Mouse (Mus musculus) liver, embryonic 13.5 days (tissue): ENCODE results near the gene Fam131a. TPM values are rescaled to one million over a fixed set of nuclear protein-coding genes. Genes with fewer than 3 reads are reported as not detected.

Experiments used
- ATAC-seq: fragments of 200-750 bp; cut with Nextera tagmentation; 2 replicates; pipeline ENCODE4 v1.8.0; 2017; ENCODE audit warnings: low read depth, mild to moderate bottlenecking, moderate number of reproducible peaks, moderate library complexity
- DNase-seq: peaks from one replicate; pipeline ENCODE4 v3.0.0; 2022
- H3K27ac ChIP-seq: fragments of 300-500 bp; sonication (generic); 2 replicates; pipeline ENCODE4 v1.5.1; 2015; ENCODE audit warnings: moderate library complexity, mild to moderate bottlenecking, inconsistent platforms
- H3K27me3 ChIP-seq: fragments of 300-500 bp; sonication (generic); 2 replicates; pipeline ENCODE4 v1.6.1; 2015; ENCODE audit warnings: mild to moderate bottlenecking, inconsistent platforms
- H3K36me3 ChIP-seq: fragments of 300-500 bp; sonication (generic); 2 replicates; pipeline ENCODE4 v1.6.1; 2015; ENCODE audit warnings: mild to moderate bottlenecking, inconsistent platforms
- H3K4me1 ChIP-seq: fragments of 300-500 bp; sonication (generic); replicated peaks from 2 replicates; pipeline ENCODE4 v1.6.1; 2015; ENCODE audit warnings: inconsistent platforms
- H3K4me2 ChIP-seq: fragments of 300-500 bp; sonication (generic); 2 replicates; pipeline ENCODE4 v1.6.1; 2015; ENCODE audit warnings: inconsistent platforms, mild to moderate bottlenecking, moderate library complexity
- H3K4me3 ChIP-seq: fragments of 300-500 bp; sonication (generic); replicated peaks from 2 replicates; pipeline ENCODE4 v1.5.1; 2015; ENCODE audit warnings: mild to moderate bottlenecking, inconsistent platforms
- H3K9ac ChIP-seq: fragments of 300-500 bp; sonication (generic); 2 replicates; pipeline ENCODE4 v1.6.1; 2015; ENCODE audit warnings: mild to moderate bottlenecking, inconsistent platforms
- H3K9me3 ChIP-seq: fragments of 300-500 bp; sonication (generic); replicated peaks from 2 replicates; pipeline ENCODE4 v1.6.1; 2016; ENCODE audit warnings: inconsistent platforms
- WGBS: fragments of 180-500 bp; shearing (Covaris S2); methylation state at CpG from one replicate; pipeline ENCODE4 v1.1.7; 2015; ENCODE audit not compliant: insufficient replicate concordance; 5-methylcytosine and 5-hydroxymethylcytosine counted together
- polyA plus RNA-seq: library from polyadenylated mRNA; unstranded; fragments of >200 nt; fragmentation: Nextera tagmentation; extraction: Ambion mirVana; gene quantifications from 2 replicates; pipeline ENCODE4 v1.2.1, GENCODE M21; 2015

Fam131a gene
- polyA plus RNA-seq, 1 experiment from 2014 or later: 1.0 TPM

DNA sequence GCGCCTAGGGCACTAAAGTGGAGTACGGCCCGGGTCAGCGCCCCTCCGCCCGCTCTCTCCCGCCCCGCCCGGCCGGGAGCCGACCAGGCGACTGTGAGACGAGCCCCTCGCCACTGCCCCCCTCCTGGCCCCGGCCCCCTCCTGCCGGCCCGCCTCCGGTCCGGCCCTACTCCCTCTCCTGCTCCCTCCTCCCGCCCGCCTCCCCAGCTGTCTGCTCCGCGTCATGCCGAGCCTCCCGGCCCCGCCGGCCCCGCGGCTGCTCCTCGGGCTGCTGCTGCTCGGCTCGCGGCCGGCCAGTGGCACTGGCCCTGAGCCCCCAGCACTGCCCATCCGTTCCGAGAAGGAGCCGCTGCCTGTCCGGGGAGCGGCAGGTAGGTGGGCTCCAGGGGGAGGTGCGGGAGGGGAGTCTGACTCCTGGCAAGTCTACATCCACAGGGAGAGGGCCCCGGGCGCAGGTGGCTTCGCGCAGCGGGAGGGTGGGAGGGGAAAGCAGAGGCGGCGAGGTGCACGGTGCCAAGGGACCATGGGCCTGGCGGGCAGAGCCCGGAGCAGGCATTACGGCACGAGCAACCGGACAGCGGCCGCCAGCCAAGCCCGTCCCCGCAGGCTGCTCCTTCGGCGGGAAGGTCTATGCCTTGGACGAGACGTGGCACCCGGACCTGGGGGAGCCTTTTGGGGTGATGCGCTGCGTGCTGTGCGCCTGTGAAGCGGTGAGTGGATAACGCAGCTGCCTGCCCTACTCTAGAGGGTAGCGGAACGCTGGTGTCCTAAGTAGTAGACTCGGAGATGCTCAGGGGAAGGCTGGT lies 40.1 kb downstream of the Fam131a start, which contains the start of gene Chrd:
Chrd (plus strand) TSS at position 203 of the 806 bp plus-strand sequence.
- H3K27ac ChIP-seq: no peak within 1 kb of the TSS
- no peak for DNase-seq
- ATAC-seq: peak; percentile 26

DNA sequence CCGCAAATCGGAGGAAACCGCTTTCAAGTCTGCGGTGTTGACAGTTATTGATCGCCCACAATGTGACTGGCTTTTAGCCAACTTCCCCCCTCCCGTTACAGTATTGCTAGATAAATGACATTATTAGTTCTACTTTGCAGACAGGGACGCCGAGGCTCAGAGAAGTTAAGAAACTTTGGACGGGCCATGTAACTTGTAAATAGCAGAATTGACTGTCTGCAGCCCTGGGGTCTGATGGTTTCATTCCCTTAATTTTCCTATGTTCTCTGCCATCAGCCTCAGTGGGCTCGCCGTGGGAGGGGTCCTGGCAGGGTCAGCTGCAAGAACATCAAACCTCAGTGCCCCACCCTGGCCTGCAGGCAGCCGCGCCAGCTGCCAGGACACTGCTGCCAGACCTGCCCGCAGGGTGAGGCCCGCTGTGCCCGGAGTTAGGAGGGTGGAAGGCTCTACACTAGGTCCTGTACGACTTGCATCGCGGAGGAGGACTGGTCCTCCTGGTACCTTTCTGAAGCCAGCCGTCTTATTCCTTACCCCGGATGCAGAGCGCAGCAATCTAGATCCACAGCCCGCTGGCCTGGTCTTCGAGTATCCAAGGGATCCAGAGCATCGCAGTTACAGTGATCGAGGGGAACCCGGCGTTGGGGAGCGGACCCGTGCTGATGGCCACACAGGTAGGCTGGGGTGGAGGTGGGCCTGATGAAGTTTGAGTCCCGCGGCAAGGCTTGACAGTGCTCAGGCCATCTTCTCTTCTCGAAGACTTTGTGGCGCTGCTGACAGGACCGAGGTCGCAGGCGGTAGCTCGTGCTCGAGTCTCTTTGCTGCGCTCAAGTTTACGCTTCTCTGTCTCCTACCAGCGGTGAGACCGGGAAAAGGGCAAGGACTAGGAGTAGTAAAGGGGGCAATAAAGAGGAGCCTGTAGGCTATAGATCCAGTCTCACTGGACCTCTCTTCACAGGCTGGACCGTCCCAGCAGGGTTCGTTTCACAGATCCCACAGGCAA lies 41.0 kb downstream of the Fam131a start, which contains the start of gene Thpo:
Thpo (minus strand) TSS at position 781 of the 1,000 bp plus-strand sequence.
- no peak for ATAC-seq
- 5% methylated on average over 45 of the region's 45 CpGs for WGBS
- DNase-seq: no peak

More for the DNA sequence above, 40.1 kb downstream of the Fam131a start, which contains the start of gene Chrd:
- Histone ChIP-seq H3K4me1 (peaks cover 9% of the 10 kb centered on the region; the same call in 1 of the 2 replicates), H3K36me3 (no peaks in the 10 kb centered on the region; the same call in 1 of the 2 replicates), H3K27me3 (peaks cover 93% of the 10 kb centered on the region), H3K4me2 (peak within 1 kb of the TSS; percentile 69), H3K9me3 (no peaks in the 10 kb centered on the region), H3K9ac (peak within 1 kb of the TSS; percentile 44), H3K4me3 (peak within 1 kb of the TSS; percentile 55)
- WGBS: 2% methylated on average over 57 of the region's 70 CpGs

DNA sequence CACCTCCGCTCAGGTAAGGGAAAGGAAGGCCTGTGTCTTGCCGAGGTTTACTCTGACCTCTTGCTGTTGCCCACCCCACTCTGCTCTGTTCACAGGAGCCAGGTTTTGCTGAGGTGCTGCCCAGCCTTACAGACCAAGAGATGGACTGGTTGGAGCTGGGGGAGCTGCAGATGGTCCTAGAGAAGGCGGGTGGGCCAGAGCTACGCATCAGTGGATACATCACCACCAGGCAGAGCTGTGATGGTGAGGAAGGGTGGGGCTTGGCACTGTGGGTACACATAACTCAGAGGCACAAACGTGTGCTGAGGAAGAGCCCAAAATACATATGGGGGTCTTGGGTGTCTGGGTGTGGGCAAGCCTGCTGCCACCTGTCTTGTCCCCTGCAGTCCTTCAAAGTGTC lies 42.6 kb downstream of the Fam131a start:
- Histone ChIP-seq H3K4me1 (peaks cover 9% of the 10 kb centered on the region; the same call in 1 of the 2 replicates), H3K27ac (no peak overlapping the region), H3K27me3 (peaks cover 80% of the 10 kb centered on the region), H3K4me3 (no peak overlapping the region), H3K4me2 (no peak overlapping the region), H3K9me3 (no peaks in the 10 kb centered on the region), H3K9ac (no peak overlapping the region), H3K36me3 (no peaks in the 10 kb centered on the region)
- ATAC-seq (no peak), DNase-seq (no peak)
- WGBS: 47% methylated on average over 5 of the region's 5 CpGs

More for the DNA sequence above, 41.0 kb downstream of the Fam131a start, which contains the start of gene Thpo:
- Histone ChIP-seq H3K4me1 (peaks cover 9% of the 10 kb centered on the region; the same call in 1 of the 2 replicates), H3K4me3 (peak within 1 kb of the TSS; percentile 55), H3K36me3 (no peaks in the 10 kb centered on the region), H3K27ac (no peak within 1 kb of the TSS), H3K4me2 (peak within 1 kb of the TSS; percentile 69), H3K9me3 (no peaks in the 10 kb centered on the region), H3K9ac (peak within 1 kb of the TSS; percentile 44), H3K27me3 (peaks cover 92% of the 10 kb centered on the region)

DNA sequence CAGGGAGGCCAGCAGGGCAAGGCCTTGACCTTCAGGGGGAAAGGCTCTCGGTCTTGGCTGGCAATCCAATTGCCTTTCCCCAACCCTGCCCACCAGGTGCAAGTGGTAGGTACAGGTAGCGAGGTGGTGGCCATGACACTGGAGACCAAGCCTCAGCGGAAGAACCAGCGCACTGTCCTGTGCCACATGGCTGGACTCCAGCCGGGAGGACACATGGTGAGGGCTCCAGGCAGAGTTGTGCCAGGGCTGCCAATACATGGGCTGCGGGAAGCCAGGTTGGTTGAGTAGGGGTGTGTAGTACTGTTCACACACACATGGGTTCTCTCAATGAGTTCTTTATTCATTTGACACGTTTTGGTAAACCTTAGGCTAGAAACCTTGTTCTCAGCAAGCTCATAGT lies 43.1 kb downstream of the Fam131a start:
- 67% methylated on average over 7 of the region's 7 CpGs for WGBS
- Histone ChIP-seq H3K27me3 (peaks cover 75% of the 10 kb centered on the region), H3K9me3 (no peaks in the 10 kb centered on the region), H3K4me1 (peaks cover 9% of the 10 kb centered on the region; the same call in 1 of the 2 replicates), H3K9ac (no peak overlapping the region), H3K27ac (no peak overlapping the region), H3K36me3 (no peaks in the 10 kb centered on the region), H3K4me2 (no peak overlapping the region), H3K4me3 (no peak overlapping the region)
- ATAC-seq (no peak), DNase-seq (no peak)

DNA sequence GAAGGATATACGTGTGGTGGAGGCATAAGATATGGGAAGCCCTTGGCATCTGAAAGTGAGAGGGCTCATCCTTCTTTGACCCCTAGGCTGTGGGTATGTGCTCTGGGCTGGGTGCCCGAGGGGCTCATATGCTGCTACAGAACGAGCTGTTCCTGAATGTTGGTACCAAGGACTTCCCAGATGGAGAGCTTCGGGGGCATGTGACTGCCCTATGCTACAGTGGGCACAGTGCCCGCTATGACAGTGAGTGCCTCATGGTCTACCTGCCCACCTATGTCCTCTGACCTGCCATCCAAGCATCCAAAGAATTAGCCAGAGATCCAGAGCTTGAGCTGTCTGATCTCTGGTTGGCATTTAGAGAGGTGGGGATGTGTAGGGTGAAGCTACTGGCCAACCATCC lies 43.8 kb downstream of the Fam131a start:
- Histone ChIP-seq H3K9ac (no peak overlapping the region), H3K27me3 (peaks cover 68% of the 10 kb centered on the region), H3K27ac (no peak overlapping the region), H3K4me2 (no peak overlapping the region), H3K36me3 (no peaks in the 10 kb centered on the region), H3K4me1 (peaks cover 9% of the 10 kb centered on the region; the same call in 1 of the 2 replicates), H3K4me3 (no peak overlapping the region), H3K9me3 (no peaks in the 10 kb centered on the region)
- ATAC-seq: no peak
- no peak for DNase-seq
- WGBS: 47% methylated on average over 5 of the region's 5 CpGs

DNA sequence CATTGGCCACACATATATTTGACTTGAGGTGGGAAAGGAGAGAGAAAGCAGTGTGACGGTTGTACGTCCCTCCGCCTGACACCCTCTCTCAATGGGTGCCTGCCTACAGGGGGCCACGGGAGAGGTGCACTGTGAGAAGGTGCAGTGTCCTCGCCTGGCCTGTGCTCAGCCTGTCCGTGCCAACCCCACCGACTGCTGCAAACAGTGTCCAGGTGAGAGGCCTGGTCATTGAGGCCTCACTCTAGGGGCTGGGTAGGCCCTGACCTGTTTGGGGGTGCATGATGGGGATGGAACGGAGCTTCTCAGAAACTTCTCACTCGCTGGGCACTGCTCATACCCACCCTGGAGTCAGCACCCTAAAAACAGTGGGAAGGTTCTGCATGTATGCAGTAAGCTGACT lies 46.8 kb downstream of the Fam131a start:
- Histone ChIP-seq H3K9ac (no peak overlapping the region), H3K27ac (no peak overlapping the region), H3K4me2 (no peak overlapping the region), H3K4me3 (no peak overlapping the region), H3K36me3 (no peaks in the 10 kb centered on the region), H3K27me3 (peaks cover 38% of the 10 kb centered on the region), H3K9me3 (no peaks in the 10 kb centered on the region), H3K4me1 (no peaks in the 10 kb centered on the region)
- no peak for ATAC-seq
- no peak for DNase-seq
- WGBS: 73% methylated on average over 9 of the region's 9 CpGs

DNA sequence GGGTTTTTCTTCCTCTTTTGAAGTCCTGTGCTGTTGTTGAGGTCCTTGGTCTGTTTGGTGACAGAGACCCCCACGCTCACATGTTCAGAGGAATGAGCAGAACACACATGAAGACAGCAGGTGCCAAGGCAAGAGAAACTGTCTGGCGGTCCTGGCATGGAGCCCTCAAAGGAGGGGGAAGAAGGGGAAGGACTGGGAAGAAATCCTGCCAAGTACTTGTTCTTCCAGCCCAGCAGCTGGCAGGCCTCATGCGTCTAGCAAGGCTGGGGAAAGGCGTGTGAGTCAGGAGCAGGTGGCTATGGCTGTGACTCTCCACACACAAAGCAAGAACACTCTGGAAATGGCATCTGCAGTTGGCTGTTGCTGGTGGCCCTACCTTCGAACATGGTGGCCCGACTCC lies 53.6 kb downstream of the Fam131a start:
- 0 out of 2 replicates have a peak, but pooled peaks cover 5% of the 10 kb centered on the region for H3K27me3 ChIP-seq
- no peaks in the 10 kb centered on the region for H3K36me3 ChIP-seq
- no peaks in the 10 kb centered on the region for H3K4me1 ChIP-seq
- no peak overlapping the region for H3K4me2 ChIP-seq
- DNase-seq: no peak
- no peak for ATAC-seq
- H3K27ac ChIP-seq: no peak overlapping the region
- H3K9me3 ChIP-seq: no peaks in the 10 kb centered on the region
- no peak overlapping the region for H3K9ac ChIP-seq
- no peak overlapping the region for H3K4me3 ChIP-seq
- 63% methylated on average over 6 of the region's 6 CpGs for WGBS

DNA sequence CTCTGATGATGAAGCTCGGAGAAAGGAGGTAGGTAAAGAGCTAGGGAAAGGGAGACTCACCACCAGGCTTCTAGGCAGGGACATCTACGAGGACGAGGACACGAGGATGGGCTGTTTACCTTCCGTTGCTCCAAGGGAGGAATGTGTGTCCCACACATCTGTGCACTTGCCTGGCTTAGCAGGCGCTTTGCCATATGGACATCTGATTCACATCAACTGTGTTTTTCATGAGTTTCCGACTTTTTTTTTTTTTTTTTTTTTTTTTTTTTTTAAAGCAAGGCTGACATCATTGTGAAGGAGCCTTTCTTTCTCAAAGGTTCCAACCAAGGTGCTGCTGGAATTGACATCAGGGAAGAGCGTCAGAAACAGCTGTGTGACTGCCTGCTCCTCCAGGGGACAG lies 57.5 kb downstream of the Fam131a start:
- 55% methylated on average over 8 of the region's 8 CpGs for WGBS

More for the DNA sequence above, 57.5 kb downstream of the Fam131a start:
- Histone ChIP-seq H3K27me3 (0 out of 2 replicates have a peak, but pooled peaks cover 5% of the 10 kb centered on the region), H3K27ac (no peak overlapping the region), H3K9me3 (no peaks in the 10 kb centered on the region), H3K4me2 (no peak overlapping the region), H3K36me3 (no peaks in the 10 kb centered on the region), H3K4me1 (no peaks in the 10 kb centered on the region), H3K4me3 (no peak overlapping the region), H3K9ac (no peak overlapping the region)
- ATAC-seq: no peak
- no peak for DNase-seq

Other genes with a start within 250 kb of the Fam131a start
- gene Eif2b5, start 194.4 kb upstream of the Fam131a start, polyA plus RNA-seq: 71.1 and 75.5 TPM in 2 replicates
- 3.7 and 4.8 TPM in 2 replicates for gene Dvl3, start 176.3 kb upstream of the Fam131a start, polyA plus RNA-seq
- 413 and 466 TPM in 2 replicates for gene Ap2m1, start 157.8 kb upstream of the Fam131a start, polyA plus RNA-seq
- gene Abcf3, start 144.7 kb upstream of the Fam131a start, polyA plus RNA-seq: 27.0 and 27.9 TPM in 2 replicates
- 0.21 and 0.23 TPM in 2 replicates for gene Vwa5b2, start 103.8 kb upstream of the Fam131a start, polyA plus RNA-seq
- 21.5 and 23.7 TPM in 2 replicates for gene Eef1akmt4, start 81.6 kb upstream of the Fam131a start, polyA plus RNA-seq
- gene Gm49333, start 81.6 kb upstream of the Fam131a start, polyA plus RNA-seq: not detected in 2 replicates
- gene Alg3, start 81.5 kb upstream of the Fam131a start, polyA plus RNA-seq: 27.6 and 29.0 TPM in 2 replicates
- 0.10 and 0.30 TPM in 2 replicates for gene Camk2n2, start 72.0 kb upstream of the Fam131a start, polyA plus RNA-seq
- 0.20 and 0.39 TPM in 2 replicates for gene Ece2, start 63.4 kb upstream of the Fam131a start, polyA plus RNA-seq
- gene Psmd2, start 41.6 kb upstream of the Fam131a start, polyA plus RNA-seq: 222 and 257 TPM in 2 replicates
- 99.1 and 114 TPM in 2 replicates for gene Eif4g1, start 24.9 kb upstream of the Fam131a start, polyA plus RNA-seq
- gene Polr2h, start 24.4 kb downstream of the Fam131a start, polyA plus RNA-seq: 59.1 and 64.7 TPM in 2 replicates
- gene Clcn2, start 24.5 kb downstream of the Fam131a start, polyA plus RNA-seq: 7.4 and 7.6 TPM in 2 replicates
- 0.31 and 0.38 TPM in 2 replicates for gene Chrd, start 39.9 kb downstream of the Fam131a start, polyA plus RNA-seq
- 3.2 and 4.0 TPM in 2 replicates for gene Thpo, start 41.3 kb downstream of the Fam131a start, polyA plus RNA-seq